Mouse (Mus musculus): ENCODE data around the gene Spz1. TPM values are rescaled to one million over a fixed set of nuclear protein-coding genes. Genes with fewer than 3 reads are reported as not detected.
A peak's percentile ranks its signal among the peaks of the same experiment; 100 is the strongest.

Spz1 gene
- polyA plus RNA-seq, 1 experiment from 2014 or later, result not detected

- peak; percentile 36 for DNase-seq (ENCODE audit: low spot score)
- no peaks in the 10 kb centered on the region for H3K9me3 ChIP-seq (replicated peaks)
- 26% methylated on average over 3 of the region's 3 CpGs for WGBS
- peak overlapping the region; percentile 69 for H3K27ac ChIP-seq
- H3K27me3 ChIP-seq (ENCODE audit: low read depth, poor library complexity, severe bottlenecking), result no peaks in the 10 kb centered on the region
- H3K4me3 ChIP-seq, result no peak overlapping the region
- H3K4me1 ChIP-seq, result peaks cover 28% of the 10 kb centered on the region
- H3K36me3 ChIP-seq, result no peaks in the 10 kb centered on the region
Measured at GRCm38 (mm10) chr13:92593731-92594396, 17.9 kb upstream of the Spz1 start.

GRCm38 (mm10) chr13:92592786-92593635, 17.0 kb upstream of the Spz1 start:
- Histone ChIP-seq H3K27ac (peak overlapping the region; percentile 56), H3K9me3 (replicated peaks) (no peaks in the 10 kb centered on the region), H3K36me3 (no peaks in the 10 kb centered on the region), H3K4me1 (peaks cover 28% of the 10 kb centered on the region), H3K27me3 (ENCODE audit: low read depth, poor library complexity, severe bottlenecking) (no peaks in the 10 kb centered on the region), H3K4me3 (no peak overlapping the region)
- DNase-seq (ENCODE audit: low spot score), result peak; percentile 36
- 31% methylated on average over 12 of the region's 12 CpGs for WGBS

- H3K4me3 ChIP-seq, result no peak overlapping the region
- H3K27ac ChIP-seq, result 0 out of 2 replicates have a peak overlapping the region, but pooled peaks have one; percentile 56
- WGBS, result 63% methylated on average over 5 of the region's 5 CpGs
- H3K27me3 ChIP-seq (ENCODE audit: low read depth, poor library complexity, severe bottlenecking), result no peaks in the 10 kb centered on the region
- no peaks in the 10 kb centered on the region for H3K36me3 ChIP-seq
- DNase-seq (ENCODE audit: low spot score), result no peak
- peaks cover 28% of the 10 kb centered on the region for H3K4me1 ChIP-seq
- no peaks in the 10 kb centered on the region for H3K9me3 ChIP-seq (replicated peaks)
Measured at GRCm38 (mm10) chr13:92592268-92592785, 16.4 kb upstream of the Spz1 start.

DNA sequence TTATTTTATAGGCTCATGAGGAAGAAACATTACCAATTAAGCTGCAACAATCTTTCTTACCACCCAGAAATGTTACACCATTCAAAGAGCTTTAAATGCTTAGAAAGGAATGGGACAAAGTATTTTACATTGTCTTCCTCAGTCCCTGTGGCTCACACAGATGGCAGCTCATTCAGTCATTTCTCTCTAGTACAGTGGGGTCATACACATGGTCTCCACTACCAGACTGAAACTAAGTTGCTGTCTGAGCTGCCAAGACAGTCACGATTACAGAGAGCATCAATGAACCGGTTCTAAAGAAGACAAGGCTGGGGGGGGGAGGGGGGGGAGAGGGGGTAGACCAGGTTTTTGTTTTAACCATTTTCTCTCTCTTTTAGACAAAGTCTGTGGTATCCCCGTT, 15.3 kb upstream of the Spz1 start:
- no peak overlapping the region for H3K27ac ChIP-seq
- H3K4me3 ChIP-seq, result no peak overlapping the region
- no peaks in the 10 kb centered on the region for H3K27me3 ChIP-seq (ENCODE audit: low read depth, poor library complexity, severe bottlenecking)
- 78% methylated on average over 3 of the region's 3 CpGs for WGBS
- no peaks in the 10 kb centered on the region for H3K36me3 ChIP-seq
- no peak for DNase-seq (ENCODE audit: low spot score)
- no peaks in the 10 kb centered on the region for H3K9me3 ChIP-seq (replicated peaks)
- H3K4me1 ChIP-seq, result peaks cover 28% of the 10 kb centered on the region

DNA sequence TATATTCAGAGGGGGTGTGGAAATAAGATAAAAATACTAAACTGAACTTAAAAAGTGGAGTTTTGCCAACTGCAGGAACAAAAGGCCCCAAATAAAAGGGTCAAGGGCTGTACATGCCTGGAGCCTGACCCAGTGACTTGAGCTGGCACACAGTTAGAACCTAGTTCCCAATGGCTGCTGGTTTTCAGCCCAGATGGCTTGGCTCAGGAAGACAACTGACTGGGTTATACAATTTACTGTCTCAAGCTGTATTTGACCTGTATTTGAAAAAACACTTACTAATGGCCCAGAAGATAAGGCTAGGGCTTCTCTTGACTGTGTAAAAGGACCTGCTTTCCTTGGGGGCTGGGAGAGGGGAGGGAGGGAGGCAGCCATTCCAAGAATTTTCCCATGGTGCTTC, 13.3 kb upstream of the Spz1 start:
- H3K4me3 ChIP-seq, result no peak overlapping the region
- no peak overlapping the region for H3K27ac ChIP-seq
- peaks cover 15% of the 10 kb centered on the region for H3K4me1 ChIP-seq
- H3K9me3 ChIP-seq (replicated peaks), result no peaks in the 10 kb centered on the region
- H3K27me3 ChIP-seq (ENCODE audit: low read depth, poor library complexity, severe bottlenecking), result no peaks in the 10 kb centered on the region
- DNase-seq (ENCODE audit: low spot score), result no peak
- no peaks in the 10 kb centered on the region for H3K36me3 ChIP-seq

GRCm38 (mm10) chr13:92588704-92589103, 12.7 kb upstream of the Spz1 start:
- no peak overlapping the region for H3K27ac ChIP-seq
- no peak overlapping the region for H3K4me3 ChIP-seq
- no peaks in the 10 kb centered on the region for H3K36me3 ChIP-seq
- DNase-seq (ENCODE audit: low spot score), result no peak
- H3K27me3 ChIP-seq (ENCODE audit: low read depth, poor library complexity, severe bottlenecking), result no peaks in the 10 kb centered on the region
- peaks cover 10% of the 10 kb centered on the region for H3K4me1 ChIP-seq
- no peaks in the 10 kb centered on the region for H3K9me3 ChIP-seq (replicated peaks)
- WGBS, result 57% methylated on average over 3 of the region's 3 CpGs

DNA sequence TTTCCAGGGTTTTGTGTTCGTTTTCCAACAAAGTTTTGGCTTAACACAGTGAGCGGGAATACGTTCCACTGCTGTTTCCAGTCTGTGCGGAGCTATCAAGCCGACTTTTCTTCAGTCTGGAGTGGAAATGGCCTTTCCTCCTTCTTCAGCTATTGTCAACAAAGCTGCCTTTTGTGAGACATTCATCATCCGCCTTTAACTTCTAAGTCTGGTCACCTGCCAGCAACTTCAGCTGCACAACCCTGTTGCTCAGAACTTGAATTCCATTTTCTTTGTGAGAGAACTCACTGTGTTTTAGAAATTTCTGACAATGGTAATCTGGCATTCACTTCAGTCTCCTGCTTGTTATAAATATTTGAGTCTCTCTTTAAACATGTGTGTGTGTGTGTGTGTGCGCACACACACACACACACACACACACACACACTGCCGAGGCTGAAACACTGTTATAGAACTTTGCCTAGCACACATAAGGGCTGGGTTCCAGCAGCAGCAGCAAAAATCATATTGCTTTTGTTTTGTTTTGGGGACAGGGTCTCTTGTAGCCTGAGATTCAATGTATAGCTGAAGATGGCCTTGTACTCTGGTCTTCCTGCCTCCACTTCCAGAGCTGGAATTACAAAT, 8.2 kb upstream of the Spz1 start:
- H3K4me1 ChIP-seq, result no peaks in the 10 kb centered on the region
- H3K9me3 ChIP-seq (replicated peaks), result no peaks in the 10 kb centered on the region
- no peak for DNase-seq (ENCODE audit: low spot score)
- 87% methylated on average over 8 of the region's 8 CpGs for WGBS
- H3K27ac ChIP-seq, result no peak overlapping the region
- no peaks in the 10 kb centered on the region for H3K27me3 ChIP-seq (ENCODE audit: low read depth, poor library complexity, severe bottlenecking)
- no peak overlapping the region for H3K4me3 ChIP-seq
- no peaks in the 10 kb centered on the region for H3K36me3 ChIP-seq

GRCm38 (mm10) chr13:92580220-92581043, 4.5 kb upstream of the Spz1 start:
- peak; percentile 67 for DNase-seq (ENCODE audit: low spot score)
- WGBS, result 47% methylated on average over 10 of the region's 10 CpGs
- H3K27me3 ChIP-seq (ENCODE audit: low read depth, poor library complexity, severe bottlenecking), result no peaks in the 10 kb centered on the region
- H3K36me3 ChIP-seq, result no peaks in the 10 kb centered on the region
- H3K4me1 ChIP-seq, result no peaks in the 10 kb centered on the region
- no peak overlapping the region for H3K27ac ChIP-seq
- H3K9me3 ChIP-seq (replicated peaks), result no peaks in the 10 kb centered on the region
- no peak overlapping the region for H3K4me3 ChIP-seq

- 84% methylated on average over 4 of the region's 4 CpGs for WGBS
- no peak for DNase-seq (ENCODE audit: low spot score)
- Histone ChIP-seq H3K27me3 (ENCODE audit: low read depth, poor library complexity, severe bottlenecking) (no peaks in the 10 kb centered on the region), H3K36me3 (no peaks in the 10 kb centered on the region), H3K4me1 (no peaks in the 10 kb centered on the region), H3K4me3 (no peak overlapping the region), H3K9me3 (replicated peaks) (no peaks in the 10 kb centered on the region), H3K27ac (no peak overlapping the region)
Measured at GRCm38 (mm10) chr13:92578210-92578609, 2.2 kb upstream of the Spz1 start.

DNA sequence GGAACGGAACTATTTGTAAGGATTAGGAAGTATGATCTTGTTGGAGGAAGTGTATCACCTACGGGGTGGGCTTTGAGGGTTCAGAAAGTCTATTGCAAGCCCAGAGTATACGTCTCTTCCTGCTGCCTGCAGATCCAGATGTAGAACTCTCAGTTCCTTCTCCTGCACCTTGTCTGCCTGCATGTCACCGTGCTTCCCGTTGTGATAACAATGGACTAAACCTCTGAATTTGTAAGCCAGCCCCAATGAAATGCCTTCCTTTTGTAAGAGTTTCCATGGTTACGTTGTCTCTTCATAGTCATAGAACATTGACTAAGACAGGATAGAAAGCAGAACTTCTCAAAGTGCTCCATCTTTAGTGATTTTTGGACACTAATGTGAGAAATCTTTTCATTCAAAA, 716 bp upstream of the Spz1 start:
- WGBS, result 86% methylated on average over 6 of the region's 6 CpGs
- no peak for DNase-seq (ENCODE audit: low spot score)
- H3K36me3 ChIP-seq, result no peaks in the 10 kb centered on the region
- no peaks in the 10 kb centered on the region for H3K9me3 ChIP-seq (replicated peaks)
- no peaks in the 10 kb centered on the region for H3K4me1 ChIP-seq
- H3K4me3 ChIP-seq, result no peak overlapping the region
- 0 out of 2 replicates have a peak, but pooled peaks cover 5% of the 10 kb centered on the region for H3K27me3 ChIP-seq (ENCODE audit: low read depth, poor library complexity, severe bottlenecking)
- no peak overlapping the region for H3K27ac ChIP-seq

DNA sequence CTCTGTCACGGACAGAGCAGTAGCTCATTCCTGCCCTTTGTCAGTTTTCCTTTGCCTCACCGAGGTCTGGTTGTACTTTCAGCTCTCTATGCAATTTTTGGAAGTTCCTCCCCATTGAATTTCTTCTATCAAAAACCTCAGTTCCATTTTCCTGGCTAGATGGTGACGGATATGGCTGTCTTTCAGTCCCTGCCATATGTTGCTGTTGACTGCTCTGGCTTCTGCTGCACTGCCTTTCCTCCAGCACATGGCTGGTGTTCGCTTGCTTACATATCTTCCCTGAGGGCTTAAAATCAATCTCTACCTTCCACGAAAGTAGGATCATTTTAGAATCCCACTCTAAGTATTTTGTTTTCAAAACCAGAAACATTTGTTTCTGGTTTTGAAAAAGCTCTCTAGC, 16.5 kb downstream of the Spz1 start:
- no peaks in the 10 kb centered on the region for H3K36me3 ChIP-seq
- no peak overlapping the region for H3K27ac ChIP-seq
- 83% methylated on average over 5 of the region's 5 CpGs for WGBS

GRCm38 (mm10) chr13:92557229-92557628, 18.7 kb downstream of the Spz1 start:
- no peak for DNase-seq (ENCODE audit: low spot score)
- Histone ChIP-seq H3K36me3 (no peaks in the 10 kb centered on the region), H3K4me1 (peaks cover 19% of the 10 kb centered on the region), H3K27me3 (ENCODE audit: low read depth, poor library complexity, severe bottlenecking) (peaks cover 5% of the 10 kb centered on the region; the same call in 1 of the 2 replicates), H3K4me3 (no peak overlapping the region), H3K27ac (peak overlapping the region; percentile 46; the same call in 1 of the 2 replicates), H3K9me3 (replicated peaks) (no peaks in the 10 kb centered on the region)
- WGBS, result 57% methylated on average over 2 of the region's 2 CpGs

More for the DNA sequence above, 16.5 kb downstream of the Spz1 start:
- Histone ChIP-seq H3K9me3 (replicated peaks) (no peaks in the 10 kb centered on the region), H3K27me3 (ENCODE audit: low read depth, poor library complexity, severe bottlenecking) (peaks cover 23% of the 10 kb centered on the region), H3K4me1 (peaks cover 19% of the 10 kb centered on the region), H3K4me3 (no peak overlapping the region)
- DNase-seq (ENCODE audit: low spot score), result no peak

Data from limb, embryonic 10.5 days (tissue).